Mouse (Mus musculus): ENCODE data around the gene Parvg. TPM values are rescaled to one million over a fixed set of nuclear protein-coding genes. Genes with fewer than 3 reads are reported as not detected.
"Not testable (repeated sequence)": the region's sequence is repeated elsewhere in the genome, so short reads cannot be mapped to it uniquely, and the experiment has no call there.

The Parvg gene
- 1 to 10 TPM; 1.5 to 1.6 TPM for total RNA-seq (2021)
- long read RNA-seq, experiment 1, partial matches to known transcripts: 0 of 1 reads
- long read RNA-seq, experiment 1, other reads (novel, unspliced or antisense): 0 of 1 reads
- long read RNA-seq, experiment 2: 0 reads

- no peak for DNase-seq
Measured at GRCm38 (mm10) chr15:84323966-84324869, at the start of gene Parvg. Gene Parvg, plus strand, starts transcription at chr15:84324026.

- DNase-seq: no peak
Measured at GRCm38 (mm10) chr15:84276066-84276465, 47.8 kb upstream of the Parvg start.

GRCm38 (mm10) chr15:84278091-84278490 lies 45.7 kb upstream of the Parvg start:
- DNase-seq: no peak

GRCm38 (mm10) chr15:84278656-84279055 lies 45.2 kb upstream of the Parvg start:
- no peak for DNase-seq

GRCm38 (mm10) chr15:84280309-84280708 lies 43.5 kb upstream of the Parvg start:
- no peak for DNase-seq

GRCm38 (mm10) chr15:84280712-84281347 lies 43.0 kb upstream of the Parvg start:
- DNase-seq: no peak

GRCm38 (mm10) chr15:84282206-84283085 lies 41.4 kb upstream of the Parvg start:
- no peak for DNase-seq

- DNase-seq: peak; percentile 34
Measured at GRCm38 (mm10) chr15:84284059-84284458, 39.8 kb upstream of the Parvg start.

- DNase-seq: no peak
Measured at GRCm38 (mm10) chr15:84285453-84285852, 38.4 kb upstream of the Parvg start.

GRCm38 (mm10) chr15:84288953-84289352 lies 34.9 kb upstream of the Parvg start:
- DNase-seq: not testable (repeated sequence)

GRCm38 (mm10) chr15:84291097-84291496 lies 32.7 kb upstream of the Parvg start:
- DNase-seq: no peak

GRCm38 (mm10) chr15:84293590-84293989 lies 30.2 kb upstream of the Parvg start:
- DNase-seq: no peak

GRCm38 (mm10) chr15:84294391-84294790 lies 29.4 kb upstream of the Parvg start:
- no peak for DNase-seq

- DNase-seq: no peak
Measured at GRCm38 (mm10) chr15:84295225-84295624, 28.6 kb upstream of the Parvg start.

GRCm38 (mm10) chr15:84297454-84297853 lies 26.4 kb upstream of the Parvg start:
- no peak for DNase-seq

GRCm38 (mm10) chr15:84298804-84299370 lies 24.9 kb upstream of the Parvg start:
- no peak for DNase-seq

- no peak for DNase-seq
Measured at GRCm38 (mm10) chr15:84299662-84300333, 24.0 kb upstream of the Parvg start.

GRCm38 (mm10) chr15:84300591-84300990 lies 23.2 kb upstream of the Parvg start:
- DNase-seq: no peak

- peak; percentile 53 for DNase-seq
Measured at GRCm38 (mm10) chr15:84301026-84301425, 22.8 kb upstream of the Parvg start.

GRCm38 (mm10) chr15:84301641-84302420 lies 22.0 kb upstream of the Parvg start:
- no peak for DNase-seq
